Mouse (Mus musculus) intestine, embryonic 15.5 days (tissue): ENCODE measurements at regions not wholly inside any gene's neighbourhood (a gene's known extent, or its start where the extent isn't known, plus 50 kb on each side); places are given as distances from the start of the nearest gene placed in this dataset.
A peak's percentile ranks its signal among the peaks of the same experiment; 100 is the strongest.

ENCODE experiments used
- ATAC-seq: fragments of 200-750 bp; cut with Nextera tagmentation; 2 replicates; pipeline ENCODE4 v1.8.0; 2017; ENCODE audit warnings: moderate TSS enrichment, moderate library complexity
- H3K27ac ChIP-seq: fragments of 300-500 bp; sonication (generic); 2 replicates; pipeline ENCODE4 v1.5.1; 2015; ENCODE audit warnings: mild to moderate bottlenecking, inconsistent platforms
- H3K27me3 ChIP-seq: fragments of 300-500 bp; sonication (generic); replicated peaks from 2 replicates; pipeline ENCODE4 v1.6.1; 2015; ENCODE audit warnings: inconsistent platforms
- H3K36me3 ChIP-seq: fragments of 300-500 bp; sonication (generic); 2 replicates; pipeline ENCODE4 v1.6.1; 2015; ENCODE audit warnings: inconsistent platforms
- H3K4me1 ChIP-seq: fragments of 300-500 bp; sonication (generic); replicated peaks from 2 replicates; pipeline ENCODE4 v1.6.1; 2015; ENCODE audit warnings: inconsistent platforms
- H3K4me2 ChIP-seq: fragments of 300-500 bp; sonication (generic); replicated peaks from 2 replicates; pipeline ENCODE4 v1.6.1; 2015; ENCODE audit warnings: mild to moderate bottlenecking, inconsistent platforms
- H3K4me3 ChIP-seq: fragments of 300-500 bp; sonication (generic); replicated peaks from 2 replicates; pipeline ENCODE4 v1.5.1; 2015; ENCODE audit warnings: inconsistent platforms
- H3K9ac ChIP-seq: fragments of 300-500 bp; sonication (generic); 2 replicates; pipeline ENCODE4 v1.6.1; 2015; ENCODE audit warnings: inconsistent platforms
- H3K9me3 ChIP-seq: fragments of 300-500 bp; sonication (generic); 2 replicates; pipeline ENCODE4 v1.6.1; 2016; ENCODE audit warnings: inconsistent platforms
- WGBS: fragments of 180-500 bp; shearing (Covaris S2); methylation state at CpG from one replicate; pipeline ENCODE4 v1.1.7; 2015; 5-methylcytosine and 5-hydroxymethylcytosine counted together

DNA sequence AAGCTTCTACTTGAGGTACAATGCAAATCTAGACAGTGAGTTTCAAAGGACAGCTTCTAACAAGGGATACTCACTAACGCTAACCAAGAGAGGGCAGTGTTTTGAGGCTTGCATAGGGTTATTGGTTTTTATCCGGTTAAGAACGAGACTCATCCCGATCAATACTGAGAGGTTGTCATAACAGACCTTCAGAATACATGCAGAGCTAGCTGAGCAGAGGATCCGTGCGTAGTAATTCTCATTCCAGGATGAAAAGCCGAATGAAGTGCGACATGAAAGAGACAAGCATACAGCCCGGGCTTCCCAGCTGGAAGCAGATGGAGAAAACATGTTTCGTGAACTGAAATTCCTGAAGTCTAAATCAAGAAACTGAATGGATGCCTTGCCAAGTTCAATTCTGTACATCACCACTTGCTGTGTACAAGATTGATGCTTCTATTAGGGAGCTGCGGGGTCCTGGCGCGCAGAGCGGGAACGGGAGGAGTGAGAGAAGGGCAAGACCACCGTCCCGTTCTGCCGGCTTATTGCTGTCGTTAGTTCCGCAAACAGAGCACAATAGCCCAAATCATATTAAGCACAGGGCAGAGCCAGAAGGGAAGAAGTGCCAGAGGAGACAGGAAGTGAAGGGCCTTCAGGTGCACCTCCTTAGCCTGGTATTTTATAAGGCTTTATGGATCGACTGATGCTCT, 65.4 kb upstream of the Tes start:
- no peak overlapping the region for H3K4me3 ChIP-seq
- no peaks in the 10 kb centered on the region for H3K9me3 ChIP-seq
- WGBS: 61% methylated on average over 21 of the region's 21 CpGs
- peak overlapping the region; percentile 31 for H3K4me2 ChIP-seq
- no peak for ATAC-seq
- H3K9ac ChIP-seq: no peak overlapping the region
- H3K36me3 ChIP-seq: no peaks in the 10 kb centered on the region
- no peaks in the 10 kb centered on the region for H3K27me3 ChIP-seq
- no peaks in the 10 kb centered on the region for H3K4me1 ChIP-seq
- no peak overlapping the region for H3K27ac ChIP-seq

DNA sequence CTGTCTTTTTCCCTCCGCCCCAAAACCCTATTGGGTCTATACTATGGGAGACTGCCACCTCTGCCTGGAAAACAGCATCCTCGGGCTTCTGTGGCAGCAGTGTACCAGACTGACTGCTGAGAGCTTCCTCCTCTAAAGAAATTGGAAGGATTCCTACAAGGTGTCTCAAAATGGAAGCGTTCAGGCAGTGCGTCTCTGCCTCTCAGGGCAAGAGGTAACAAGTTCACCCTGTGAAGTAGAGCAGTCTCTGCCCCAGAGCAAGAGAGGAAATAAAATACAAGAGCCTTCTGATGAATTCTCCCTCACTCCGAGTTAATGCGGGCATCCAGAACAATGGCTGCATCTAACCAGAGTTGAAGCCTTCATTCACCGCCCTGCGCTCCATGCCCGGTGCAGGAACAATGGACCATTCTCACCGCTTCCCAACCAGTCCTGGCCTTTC, 69.4 kb upstream of the Tes start:
- H3K4me2 ChIP-seq: no peak overlapping the region
- H3K27me3 ChIP-seq: no peaks in the 10 kb centered on the region
- no peaks in the 10 kb centered on the region for H3K4me1 ChIP-seq
- no peaks in the 10 kb centered on the region for H3K36me3 ChIP-seq
- WGBS: 46% methylated on average over 10 of the region's 10 CpGs
- H3K9ac ChIP-seq: no peak overlapping the region
- no peak overlapping the region for H3K27ac ChIP-seq
- no peak for ATAC-seq
- no peak overlapping the region for H3K4me3 ChIP-seq
- H3K9me3 ChIP-seq: no peaks in the 10 kb centered on the region

DNA sequence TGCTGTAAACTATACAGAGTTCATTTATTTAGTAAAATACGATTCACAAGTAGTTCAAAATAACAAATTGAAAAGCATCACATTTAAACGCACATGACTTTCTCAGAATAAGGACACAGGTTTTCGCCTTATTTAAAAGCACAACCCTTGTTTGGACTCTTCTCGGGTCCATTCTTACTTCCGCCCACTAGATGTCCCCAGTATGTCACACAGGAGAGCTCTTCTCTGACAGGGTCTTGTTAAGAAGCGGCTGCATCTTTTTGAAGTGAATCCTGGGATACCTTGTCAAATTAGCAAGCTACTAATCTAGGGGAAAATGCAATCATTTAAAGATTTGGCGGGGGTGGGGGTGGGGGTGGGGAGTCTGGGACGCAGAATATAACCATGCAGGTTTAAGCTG, 70.2 kb upstream of the Tes start:
- 10% methylated on average over 8 of the region's 8 CpGs for WGBS
- no peak overlapping the region for H3K9ac ChIP-seq
- H3K9me3 ChIP-seq: no peaks in the 10 kb centered on the region
- no peaks in the 10 kb centered on the region for H3K36me3 ChIP-seq
- H3K4me1 ChIP-seq: no peaks in the 10 kb centered on the region
- no peaks in the 10 kb centered on the region for H3K27me3 ChIP-seq
- no peak for ATAC-seq
- no peak overlapping the region for H3K27ac ChIP-seq
- H3K4me3 ChIP-seq: no peak overlapping the region
- no peak overlapping the region for H3K4me2 ChIP-seq

DNA sequence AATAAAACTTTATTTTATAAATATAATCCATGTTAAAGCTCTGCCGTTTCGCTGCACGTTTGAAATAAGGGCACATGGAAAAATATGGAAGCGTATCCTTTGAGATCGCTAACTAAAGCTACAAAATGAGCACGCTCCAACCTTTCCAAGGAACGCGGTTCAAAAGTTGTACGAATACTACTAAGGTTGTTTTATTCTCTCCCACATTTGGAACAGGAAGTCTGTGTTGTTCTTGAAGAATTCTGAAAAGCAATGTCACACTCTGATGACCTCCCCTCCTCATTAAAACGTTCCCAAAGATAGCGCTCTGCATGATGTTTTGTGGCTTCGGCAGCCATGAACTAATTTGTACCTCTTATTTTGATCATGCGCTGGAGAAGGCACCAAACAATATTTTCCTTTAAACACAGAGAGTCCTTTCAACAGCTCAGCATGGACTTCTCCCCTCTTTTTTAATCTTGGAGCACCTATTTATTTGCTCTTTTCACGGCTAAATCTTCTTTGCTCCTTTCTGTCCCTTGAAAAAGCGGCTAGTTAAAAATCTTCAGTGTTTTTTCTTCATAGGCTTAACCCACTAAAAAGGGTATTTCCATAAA, 72.9 kb upstream of the Tes start:
- Histone ChIP-seq H3K4me1 (no peaks in the 10 kb centered on the region), H3K4me3 (no peak overlapping the region), H3K36me3 (no peaks in the 10 kb centered on the region), H3K9ac (no peak overlapping the region), H3K4me2 (no peak overlapping the region), H3K27ac (no peak overlapping the region), H3K9me3 (no peaks in the 10 kb centered on the region), H3K27me3 (no peaks in the 10 kb centered on the region)
- no peak for ATAC-seq
- 81% methylated on average over 15 of the region's 15 CpGs for WGBS

DNA sequence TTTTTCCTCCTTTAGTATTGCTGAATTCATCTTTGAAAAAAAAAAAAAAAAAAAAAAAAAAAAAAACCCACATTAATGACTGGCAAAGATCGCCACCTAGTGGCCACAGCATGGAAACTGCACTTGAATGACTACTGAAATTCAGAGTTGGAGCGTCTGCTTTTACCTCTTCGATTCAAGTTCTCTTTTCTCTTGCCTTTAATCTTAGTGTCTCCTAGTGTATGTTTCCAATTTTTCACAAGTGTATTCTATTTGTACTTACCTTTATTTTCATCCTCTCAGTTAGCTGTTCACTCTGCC, 79.9 kb upstream of the Tfec start:
- no peak for ATAC-seq
- Histone ChIP-seq H3K36me3 (no peaks in the 10 kb centered on the region), H3K9me3 (no peaks in the 10 kb centered on the region), H3K4me2 (no peak overlapping the region), H3K4me3 (no peak overlapping the region), H3K4me1 (no peaks in the 10 kb centered on the region), H3K27me3 (no peaks in the 10 kb centered on the region), H3K27ac (no peak overlapping the region), H3K9ac (no peak overlapping the region)
- WGBS: 22% methylated on average over 3 of the region's 3 CpGs

DNA sequence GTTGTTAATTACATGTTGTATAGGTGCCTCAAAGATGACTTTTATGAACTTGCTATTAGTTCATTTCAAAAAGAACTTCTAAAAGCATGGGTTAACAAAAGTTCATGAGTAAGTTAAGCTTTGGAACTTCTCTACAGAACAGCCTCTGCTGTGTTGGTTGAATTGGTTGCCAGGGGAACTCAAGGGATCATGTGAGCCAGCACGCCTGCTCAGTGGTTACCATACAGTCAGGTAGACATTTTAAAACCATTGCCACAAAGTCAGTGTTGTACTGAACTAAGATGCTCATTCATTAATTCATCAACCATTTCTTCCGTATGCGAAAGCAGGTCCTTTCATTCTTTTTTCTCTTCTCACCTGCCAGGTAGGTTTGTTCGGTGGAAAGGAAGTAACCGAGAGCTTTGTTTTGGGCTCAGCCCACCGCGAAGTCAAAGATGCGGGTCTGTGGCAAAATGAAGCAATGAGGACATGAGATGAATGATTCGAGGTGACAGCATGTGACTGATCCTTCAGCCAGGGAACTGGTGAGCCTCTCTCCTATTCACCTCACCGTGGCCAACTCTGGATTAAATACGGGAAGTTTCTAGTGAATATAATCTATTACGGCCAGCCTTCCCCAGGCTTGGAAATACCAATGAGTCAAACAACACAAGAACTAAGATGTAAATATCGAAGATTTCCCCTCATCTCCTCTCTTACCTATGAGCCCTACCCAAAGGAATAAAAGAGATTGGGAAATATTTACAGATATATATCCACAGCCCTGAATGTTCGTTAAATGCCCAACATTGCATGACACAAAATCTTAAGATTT, 79.4 kb upstream of the Tfec start:
- H3K4me2 ChIP-seq: no peak overlapping the region
- no peak overlapping the region for H3K9ac ChIP-seq
- H3K27ac ChIP-seq: no peak overlapping the region
- no peaks in the 10 kb centered on the region for H3K27me3 ChIP-seq
- H3K4me3 ChIP-seq: no peak overlapping the region
- no peaks in the 10 kb centered on the region for H3K9me3 ChIP-seq
- no peak for ATAC-seq
- no peaks in the 10 kb centered on the region for H3K4me1 ChIP-seq
- 68% methylated on average over 14 of the region's 14 CpGs for WGBS
- H3K36me3 ChIP-seq: no peaks in the 10 kb centered on the region

DNA sequence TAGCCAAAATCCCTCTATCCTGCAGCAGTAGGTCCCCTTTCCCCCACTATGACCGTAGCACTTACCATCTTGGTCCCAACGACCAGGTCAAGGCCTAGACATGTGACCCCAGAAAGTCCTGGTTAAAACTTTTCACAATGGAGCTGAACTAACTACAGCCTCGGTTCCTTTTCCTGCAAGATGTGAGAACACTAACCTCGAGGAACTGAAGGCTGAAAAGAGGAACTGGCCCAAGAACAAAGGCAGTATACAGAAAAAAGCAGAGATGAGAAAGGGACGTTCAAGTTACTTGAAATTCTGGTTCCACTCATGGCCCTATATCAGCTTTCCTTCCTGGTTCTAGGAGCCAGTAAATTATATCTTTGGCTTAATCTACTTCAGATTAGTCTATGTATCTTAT, 67.4 kb upstream of the Tfec start:
- ATAC-seq: no peak

DNA sequence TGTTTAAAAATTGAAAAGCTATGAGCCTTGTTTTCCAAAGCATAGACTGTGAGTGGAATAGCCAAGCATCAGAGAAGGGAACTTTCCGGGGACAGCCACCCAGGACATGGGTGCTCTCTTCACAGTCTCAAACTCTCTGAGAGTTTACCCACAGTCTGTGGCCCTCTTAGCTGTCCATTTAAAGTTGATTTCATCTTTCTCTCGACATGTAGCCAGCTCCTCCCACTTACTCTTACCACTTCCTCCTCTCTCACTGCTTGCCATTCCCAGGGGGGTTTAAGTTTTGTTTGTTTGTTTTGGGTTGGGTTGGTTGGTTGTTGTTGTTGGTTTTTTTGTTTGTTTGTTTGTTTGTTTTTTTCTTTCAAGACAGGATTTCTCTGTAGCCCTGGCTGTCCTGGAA, 66.1 kb upstream of the Tfec start:
- WGBS: 71% methylated on average over 2 of the region's 2 CpGs
- no peak overlapping the region for H3K27ac ChIP-seq
- H3K4me2 ChIP-seq: no peak overlapping the region
- H3K4me1 ChIP-seq: no peaks in the 10 kb centered on the region
- H3K27me3 ChIP-seq: no peaks in the 10 kb centered on the region
- no peak for ATAC-seq
- H3K9ac ChIP-seq: no peak overlapping the region
- H3K4me3 ChIP-seq: no peak overlapping the region
- H3K36me3 ChIP-seq: no peaks in the 10 kb centered on the region
- H3K9me3 ChIP-seq: no peaks in the 10 kb centered on the region

More for the DNA sequence above, 67.4 kb upstream of the Tfec start:
- H3K4me3 ChIP-seq: no peak overlapping the region
- no peaks in the 10 kb centered on the region for H3K27me3 ChIP-seq
- WGBS: 49% methylated on average over 5 of the region's 5 CpGs
- no peaks in the 10 kb centered on the region for H3K9me3 ChIP-seq
- H3K9ac ChIP-seq: no peak overlapping the region
- H3K27ac ChIP-seq: no peak overlapping the region
- no peaks in the 10 kb centered on the region for H3K36me3 ChIP-seq
- no peak overlapping the region for H3K4me2 ChIP-seq
- H3K4me1 ChIP-seq: no peaks in the 10 kb centered on the region

DNA sequence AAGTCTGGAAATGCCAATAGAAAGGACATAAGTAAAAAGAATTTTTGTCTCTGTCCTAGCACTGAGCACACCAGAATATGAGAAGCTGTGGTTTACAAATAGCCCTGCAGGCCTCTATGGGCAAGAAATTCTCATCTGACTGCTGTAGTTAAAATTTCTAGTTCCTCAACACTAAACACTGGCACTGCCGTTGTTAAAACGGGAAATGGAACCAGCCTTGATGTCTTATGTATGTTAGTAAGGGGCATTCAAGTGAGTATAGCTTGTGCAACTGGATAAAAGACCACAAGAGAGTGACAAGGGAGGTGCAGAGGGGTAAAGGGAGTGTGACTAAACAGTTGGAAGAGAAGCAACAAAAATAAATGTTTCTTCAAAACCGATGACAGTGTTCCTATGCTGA, 65.7 kb upstream of the Tfec start:
- H3K27ac ChIP-seq: no peak overlapping the region
- no peaks in the 10 kb centered on the region for H3K36me3 ChIP-seq
- H3K27me3 ChIP-seq: no peaks in the 10 kb centered on the region
- H3K4me1 ChIP-seq: no peaks in the 10 kb centered on the region
- no peaks in the 10 kb centered on the region for H3K9me3 ChIP-seq
- no peak overlapping the region for H3K4me2 ChIP-seq
- WGBS: 82% methylated on average over 3 of the region's 3 CpGs
- no peak overlapping the region for H3K4me3 ChIP-seq
- no peak for ATAC-seq
- no peak overlapping the region for H3K9ac ChIP-seq

DNA sequence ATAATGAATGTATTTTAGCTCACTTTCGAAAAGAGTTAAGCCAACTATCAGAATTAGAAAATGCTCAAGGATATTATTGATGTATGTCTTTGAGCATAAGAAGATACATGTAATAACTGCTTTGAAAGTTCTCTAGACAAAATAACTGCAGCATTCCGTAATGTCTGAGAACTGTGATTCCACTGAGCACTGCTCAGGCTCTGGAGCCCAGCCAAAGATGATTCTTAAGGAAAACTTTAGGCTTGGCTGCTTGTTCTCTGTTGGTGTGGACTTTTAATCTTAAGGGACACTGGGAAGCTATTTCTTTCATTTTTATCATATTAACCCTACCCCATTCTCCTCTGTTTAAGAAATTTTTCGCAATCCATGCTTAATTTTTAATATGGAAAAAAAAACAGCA, 59.9 kb upstream of the Tfec start:
- H3K9ac ChIP-seq: no peak overlapping the region
- WGBS: 62% methylated on average over 3 of the region's 3 CpGs
- no peak overlapping the region for H3K27ac ChIP-seq

DNA sequence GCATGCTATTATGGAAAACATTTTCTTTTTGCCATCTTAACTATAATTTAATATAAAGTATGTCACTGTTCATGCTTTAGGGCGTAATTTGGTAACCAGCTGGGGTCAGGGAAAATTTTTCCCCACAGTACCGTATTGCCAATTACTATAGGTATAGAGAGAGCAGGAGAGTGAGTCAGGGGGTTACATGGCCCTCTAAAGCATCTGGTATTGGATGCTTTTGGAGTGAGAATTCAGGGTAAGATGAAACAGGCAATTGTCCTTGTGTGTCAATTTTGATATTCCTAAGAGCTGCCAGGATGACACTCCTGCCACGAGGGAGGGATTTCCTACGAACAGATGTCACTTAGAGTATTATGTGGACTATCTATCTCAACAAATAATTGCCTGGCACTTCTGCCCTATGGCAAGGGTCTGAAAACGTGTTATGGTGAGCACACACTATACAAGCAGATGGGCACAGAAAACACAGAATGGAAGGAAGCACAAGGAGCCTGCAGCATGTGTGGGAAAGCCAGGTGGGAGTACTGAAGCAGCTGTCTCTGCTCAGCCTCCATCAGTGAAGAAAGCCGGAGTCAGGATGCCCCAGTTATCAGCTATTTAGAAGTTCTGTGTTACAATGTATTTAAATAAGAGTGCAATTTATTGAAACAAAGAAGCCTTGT, 58.7 kb upstream of the Tfec start:
- no peak overlapping the region for H3K4me2 ChIP-seq
- no peaks in the 10 kb centered on the region for H3K9me3 ChIP-seq
- WGBS: 71% methylated on average over 6 of the region's 6 CpGs

More for the DNA sequence above, 59.9 kb upstream of the Tfec start:
- 0 out of 2 replicates have a peak, but pooled peaks have one; percentile 49 for ATAC-seq
- Histone ChIP-seq H3K4me3 (no peak overlapping the region), H3K9me3 (no peaks in the 10 kb centered on the region), H3K4me1 (no peaks in the 10 kb centered on the region), H3K27me3 (no peaks in the 10 kb centered on the region), H3K36me3 (no peaks in the 10 kb centered on the region), H3K4me2 (no peak overlapping the region)

More for the DNA sequence above, 58.7 kb upstream of the Tfec start:
- no peak overlapping the region for H3K9ac ChIP-seq
- ATAC-seq: no peak
- H3K36me3 ChIP-seq: no peaks in the 10 kb centered on the region
- no peak overlapping the region for H3K27ac ChIP-seq
- H3K4me1 ChIP-seq: no peaks in the 10 kb centered on the region
- H3K4me3 ChIP-seq: no peak overlapping the region
- H3K27me3 ChIP-seq: no peaks in the 10 kb centered on the region
